Comparison of ENCODE assay signal across 12 mouse cellular contexts in genomic region chr9:99180272-99180671, GRCm38 (mm10). TPM values are rescaled to one million over a fixed set of nuclear protein-coding genes. Genes with fewer than 3 reads are reported as not detected.
DNase-seq lines count a peak whose midpoint lies in the region; ATAC-seq and TF ChIP-seq lines count a peak whose summit lies in the region.
"Had no signal": no experiment of that assay in that cellular context is flagged by ENCODE, and none has a peak within 500 bp of the region (broad histone marks: within the 10 kb centered on the region; RNA-seq: fewer than 3 reads in every experiment).

No protein-coding gene starts in this region.

- no peak overlapping the region for H3K4me3 ChIP-seq in heart, postnatal 0 days (ENCODE audit: low read depth, low read length)
- H3K4me3 ChIP-seq in lung, adult 2 months (replicated peaks; ENCODE audit: extremely low read depth, low read depth, low read length), result no peak overlapping the region
- H3K4me3 ChIP-seq in liver, postnatal 0 days (ENCODE audit: low read depth, low read length), result no peak overlapping the region

- TF ChIP-seq CTCF in heart, postnatal 0 days (IDR thresholded peaks at IDR 0.05; ENCODE audit: low read depth), result no peak
- no peak for TF ChIP-seq CTCF in lung, adult 2 months (IDR thresholded peaks at IDR 0.05; ENCODE audit: insufficient read depth, low read length)
- no peak for TF ChIP-seq CTCF in liver, postnatal 0 days (IDR thresholded peaks at IDR 0.05; ENCODE audit: low read depth)

- no peak overlapping the region for H3K9ac ChIP-seq in heart, postnatal 0 days (replicated peaks; ENCODE audit: low read depth, low read length)
- no peak overlapping the region for H3K9ac ChIP-seq in liver, postnatal 0 days (replicated peaks)

- H3K4me2 ChIP-seq in heart, postnatal 0 days (ENCODE audit: low read depth, low read length), result no peak overlapping the region
- no peak overlapping the region for H3K4me2 ChIP-seq in liver, postnatal 0 days (ENCODE audit: low read depth, low read length)

- H3K27ac ChIP-seq in heart, postnatal 0 days (ENCODE audit: low read depth), result no peak overlapping the region
- H3K27ac ChIP-seq in liver, postnatal 0 days (ENCODE audit: low read depth), result no peak overlapping the region
- H3K27ac ChIP-seq: stomach, postnatal 0 days had no signal

- peak; percentile 57; the same call in 1 of the 2 replicates for ATAC-seq in heart, postnatal 0 days (ENCODE audit: insufficient read depth, low read depth)
- no peak for ATAC-seq in liver, postnatal 0 days
- ATAC-seq: inflammation-experienced regulatory T-cells, adult 6 months had no signal

- no peak for TF ChIP-seq EP300 in heart, postnatal 0 days (IDR thresholded peaks at IDR 0.05; ENCODE audit: low read depth)
- TF ChIP-seq EP300 in liver, postnatal 0 days (IDR thresholded peaks at IDR 0.05; ENCODE audit: low read depth), result no peak

- H3K4me1 ChIP-seq in heart, postnatal 0 days (ENCODE audit: control insufficient read depth, insufficient read depth), result no peaks in the 10 kb centered on the region
- H3K4me1 ChIP-seq in lung, adult 2 months (ENCODE audit: control insufficient read depth, insufficient read depth, low read length), result no peaks in the 10 kb centered on the region
- peaks cover 3% of the 10 kb centered on the region; the same call in 1 of the 2 replicates for H3K4me1 ChIP-seq in liver, postnatal 0 days (ENCODE audit: insufficient read depth)

- H3K9me3 ChIP-seq in heart, postnatal 0 days (replicated peaks; ENCODE audit: control insufficient read depth, low read length), result no peaks in the 10 kb centered on the region
- H3K9me3 ChIP-seq in liver, postnatal 0 days (ENCODE audit: low read length), result no peaks in the 10 kb centered on the region

- no peak for DNase-seq in heart, postnatal 0 days (ENCODE audit: low spot score)
- DNase-seq in heart, adult 8-10 months (ENCODE audit: low spot score), result no peak
- peak; percentile 25 for DNase-seq in lung, postnatal 10 days
- no peak for DNase-seq in lung, adult 2 months
- peak; percentile 20 for DNase-seq in ZHBTc4 (ENCODE audit: low read depth, low spot score)
- DNase-seq in liver, postnatal 0 days, result peak; percentile 33
- no peak for DNase-seq in thymus, postnatal 0 days (ENCODE audit: low spot score)
- DNase-seq: adrenal gland, adult 8-10 months had no signal

- H3K36me3 ChIP-seq in heart, postnatal 0 days (replicated peaks; ENCODE audit: control insufficient read depth, insufficient read depth, low read length), result no peaks in the 10 kb centered on the region
- H3K36me3 ChIP-seq in liver, postnatal 0 days (replicated peaks; ENCODE audit: insufficient read depth, low read length), result no peaks in the 10 kb centered on the region

- H3K27me3 ChIP-seq in heart, postnatal 0 days (ENCODE audit: control insufficient read depth, insufficient read depth, low read length), result no peaks in the 10 kb centered on the region
- H3K27me3 ChIP-seq in liver, postnatal 0 days (ENCODE audit: insufficient read depth, low read length), result no peaks in the 10 kb centered on the region

- no peak for TF ChIP-seq POLR2A in lung, adult 2 months (IDR thresholded peaks at IDR 0.05; ENCODE audit: borderline replicate concordance, extremely low read depth, low read depth, low read length)

- 42% methylated on average over 8 of the region's 8 CpGs for WGBS in heart, postnatal 0 days
- 47% methylated on average over 8 of the region's 8 CpGs for WGBS in lung, adult 2 months
- WGBS in liver, postnatal 0 days (ENCODE audit: insufficient replicate concordance), result 38% methylated on average over 8 of the region's 8 CpGs

RNA-seq across cellular contexts. Expression of gene Pik3cb, which starts 39.9 kb away (rescaled TPM):
- total RNA-seq in heart, postnatal 0 days (2014; rRNA removed; ENCODE audit: low replicate concordance), result 1.9 and 2.1 TPM in 2 replicates
- polyA plus RNA-seq in heart, postnatal 0 days (2015; fragmentation: Nextera tagmentation; extraction: Ambion mirVana), result 0.75 and 1.7 TPM in 2 replicates
- total RNA-seq in heart, adult 8-10 months (2022), result 10 to 100 TPM; 11.9 to 12.9 (median 12.3) TPM
- 6.4 and 11.1 TPM in 2 replicates for polyA plus RNA-seq in lung, adult 2 months (2012; rRNA removed)
- polyA plus RNA-seq in liver, postnatal 0 days (2015; fragmentation: Nextera tagmentation; extraction: Ambion mirVana), result 2.0 and 2.3 TPM in 2 replicates
- 1.2 and 1.6 TPM in 2 replicates for polyA plus RNA-seq in thymus, postnatal 0 days (2015; fragmentation: Nextera tagmentation; extraction: Ambion mirVana)

RNA-seq across cellular contexts. Expression of gene Faiml, which starts 56.8 kb away (rescaled TPM):
- not detected in 2 replicates for total RNA-seq in heart, postnatal 0 days (2014; rRNA removed; ENCODE audit: low replicate concordance)
- polyA plus RNA-seq in heart, postnatal 0 days (2015; fragmentation: Nextera tagmentation; extraction: Ambion mirVana), result not detected in 2 replicates
- total RNA-seq in heart, adult 8-10 months (2022), result not detected
- not detected in 2 replicates for polyA plus RNA-seq in lung, adult 2 months (2012; rRNA removed)
- polyA plus RNA-seq in liver, postnatal 0 days (2015; fragmentation: Nextera tagmentation; extraction: Ambion mirVana), result not detected in 2 replicates
- not detected in 2 replicates for polyA plus RNA-seq in thymus, postnatal 0 days (2015; fragmentation: Nextera tagmentation; extraction: Ambion mirVana)
- total RNA-seq: adrenal gland, adult 8-10 months; gastrocnemius, adult 18-20 months had no signal
- polyA plus RNA-seq: inflammation-experienced regulatory T-cells, adult 6 months; limb, embryonic 11.5 days; stomach, postnatal 0 days had no signal

Comparison
In these comparisons a context has a peak if more than half of its experiments do, and no peak if none do; other contexts are left out.
1. DNase-seq: peak in lung, postnatal 10 days (single experiment), ZHBTc4 (single experiment) and liver, postnatal 0 days (single experiment); none in heart, postnatal 0 days (single experiment), heart, adult 8-10 months (single experiment), lung, adult 2 months (single experiment) and thymus, postnatal 0 days (single experiment).